Mouse (Mus musculus) forebrain, postnatal 0 days (tissue): ENCODE results near the gene Cpne7. TPM values are rescaled to one million over a fixed set of nuclear protein-coding genes. Genes with fewer than 3 reads are reported as not detected.

Source experiments
- ATAC-seq: fragments of 200-750 bp; cut with Nextera tagmentation; 2 replicates; pipeline ENCODE4 v1.8.0; 2017; ENCODE audit warnings: mild to moderate bottlenecking, moderate library complexity
- DNase-seq: peaks from one replicate; pipeline ENCODE4 v3.0.0-alpha.2; 2015
- H3K27ac ChIP-seq: fragments of 300-500 bp; sonication (generic); 2 replicates; pipeline ENCODE4 v1.5.1; 2014; ENCODE audit warnings: low read depth, mild to moderate bottlenecking, antibody characterized with exemption, low read length, moderate library complexity, mixed read lengths
- H3K27me3 ChIP-seq: fragments of 300-500 bp; sonication (generic); 2 replicates; pipeline ENCODE4 v1.6.1; 2014; ENCODE audit warnings: mild to moderate bottlenecking, low read length, mixed read lengths; ENCODE audit not compliant: insufficient read depth
- H3K36me3 ChIP-seq: fragments of 300-500 bp; sonication (generic); 2 replicates; pipeline ENCODE4 v1.6.1; 2014; ENCODE audit warnings: mild to moderate bottlenecking, moderate library complexity; ENCODE audit not compliant: insufficient read depth
- H3K4me1 ChIP-seq: fragments of 300-500 bp; sonication (generic); 2 replicates; pipeline ENCODE4 v1.6.1; 2014; ENCODE audit warnings: antibody characterized with exemption; ENCODE audit not compliant: insufficient read depth
- H3K4me2 ChIP-seq: fragments of 300-500 bp; sonication (generic); 2 replicates; pipeline ENCODE4 v1.6.1; 2014; ENCODE audit warnings: low read depth, mild to moderate bottlenecking, moderate library complexity
- H3K4me3 ChIP-seq: fragments of 300-500 bp; sonication (generic); 2 replicates; pipeline ENCODE4 v1.5.1; 2014; ENCODE audit warnings: low read depth, low read length, mixed read lengths
- H3K9ac ChIP-seq: fragments of 300-500 bp; sonication (generic); 2 replicates; pipeline ENCODE4 v1.6.1; 2014; ENCODE audit warnings: mild to moderate bottlenecking
- H3K9me3 ChIP-seq: fragments of 300-500 bp; sonication (generic); 2 replicates; pipeline ENCODE4 v1.6.1; 2016; ENCODE audit warnings: low read length
- CTCF ChIP-seq: sonication (generic); IDR thresholded peaks from 2 replicates; pipeline ENCODE4 v1.5.1; 2016; ENCODE audit warnings: antibody characterized with exemption, control low read depth, low read depth
- WGBS: fragments of 180-500 bp; shearing (Covaris S2); extraction: QIAGEN DNeasy Blood & Tissue Kit; methylation state at CpG from one replicate; pipeline ENCODE4 v1.1.7; 2014; 5-methylcytosine and 5-hydroxymethylcytosine counted together
- polyA plus RNA-seq: library from polyadenylated mRNA; unstranded; fragments of >200 nt; fragmentation: Nextera tagmentation; extraction: Ambion mirVana; gene quantifications from 2 replicates; pipeline ENCODE4 v1.2.1, GENCODE M21; 2015
- total RNA-seq: library from RNA; depleted of rRNA; stranded (reverse); fragments of >200 nt; gene quantifications from 2 replicates; pipeline ENCODE4 v1.2.3, GENCODE M21; 2014; rRNA removed

The Cpne7 gene
- total RNA-seq (30.2 and 32.6 TPM in 2 replicates), polyA plus RNA-seq (13.5 and 25.0 TPM in 2 replicates)

DNA sequence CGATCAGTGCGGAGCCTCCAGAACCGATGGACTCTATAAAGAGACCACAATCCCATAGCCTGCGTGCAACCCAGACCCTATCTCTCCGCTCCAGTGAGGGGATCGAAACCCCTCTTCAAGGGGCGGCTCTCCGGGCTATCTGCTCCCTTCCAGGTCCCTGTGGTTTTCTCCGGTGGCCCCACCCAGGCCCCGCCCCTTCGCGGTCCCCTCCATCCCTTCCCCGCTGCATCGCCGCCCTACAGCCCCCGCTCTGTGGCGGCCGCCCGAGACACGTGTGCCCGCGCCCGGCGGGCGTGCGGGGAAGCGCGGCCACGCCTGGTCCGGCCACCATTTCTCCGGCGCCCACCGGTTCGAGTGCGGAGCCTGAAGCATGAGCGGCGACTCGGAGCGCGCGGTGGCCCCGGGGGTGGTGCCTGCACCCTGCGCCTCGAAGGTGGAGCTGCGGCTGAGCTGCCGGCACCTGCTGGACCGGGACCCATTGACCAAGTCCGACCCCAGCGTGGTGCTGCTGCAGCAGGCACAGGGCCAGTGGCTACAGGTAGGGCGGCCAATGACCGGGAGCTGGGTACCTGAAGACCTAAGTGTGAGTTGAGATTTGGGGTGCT lies at the start of gene Cpne7:
Gene Cpne7, plus strand, starts transcription at position 248 of the 605 bp plus-strand sequence.
- peak within 1 kb of the TSS; percentile 75 for H3K4me2 ChIP-seq
- 1% methylated on average over 39 of the region's 51 CpGs for WGBS
- no peaks in the 10 kb centered on the region for H3K36me3 ChIP-seq
- ATAC-seq: peak; percentile 63
- H3K4me1 ChIP-seq: 0 out of 2 replicates have a peak, but pooled peaks cover 4% of the 10 kb centered on the region
- H3K27me3 ChIP-seq: peaks cover 37% of the 10 kb centered on the region
- TF ChIP-seq CTCF: no peak
- no peak within 1 kb of the TSS for H3K27ac ChIP-seq
- H3K9ac ChIP-seq: peak within 1 kb of the TSS; percentile 55
- peak within 1 kb of the TSS; percentile 49 for H3K4me3 ChIP-seq
- H3K9me3 ChIP-seq: no peaks in the 10 kb centered on the region
- no peak for DNase-seq

DNA sequence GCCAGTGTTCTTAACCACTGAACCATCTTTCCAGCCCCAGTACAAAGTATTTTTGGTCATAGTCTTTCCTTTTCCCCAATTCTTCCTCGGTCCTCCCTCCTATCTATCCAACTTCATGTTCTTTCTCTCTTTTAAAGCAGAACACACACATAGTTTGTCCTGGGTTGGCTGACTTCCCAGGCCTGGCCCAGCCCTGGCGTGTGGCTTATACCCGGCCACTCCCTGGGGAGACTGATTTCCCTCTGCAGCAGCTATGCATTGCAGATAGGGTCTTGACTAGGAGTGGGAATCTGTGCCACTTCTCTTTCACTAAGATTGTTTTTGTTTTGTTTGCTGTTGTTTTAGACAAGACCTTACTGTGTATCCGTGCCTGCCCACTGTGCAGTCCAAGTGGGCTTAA lies 46.0 kb upstream of the Cpne7 start:
- Histone ChIP-seq H3K4me2 (no peak overlapping the region), H3K4me1 (peaks cover 8% of the 10 kb centered on the region; the same call in 1 of the 2 replicates), H3K4me3 (no peak overlapping the region), H3K9ac (no peak overlapping the region), H3K36me3 (peaks cover 33% of the 10 kb centered on the region), H3K9me3 (no peaks in the 10 kb centered on the region), H3K27ac (no peak overlapping the region), H3K27me3 (no peaks in the 10 kb centered on the region)
- DNase-seq (no peak), ATAC-seq (no peak)
- WGBS: 64% methylated on average over 4 of the region's 4 CpGs
- no peak for TF ChIP-seq CTCF

DNA sequence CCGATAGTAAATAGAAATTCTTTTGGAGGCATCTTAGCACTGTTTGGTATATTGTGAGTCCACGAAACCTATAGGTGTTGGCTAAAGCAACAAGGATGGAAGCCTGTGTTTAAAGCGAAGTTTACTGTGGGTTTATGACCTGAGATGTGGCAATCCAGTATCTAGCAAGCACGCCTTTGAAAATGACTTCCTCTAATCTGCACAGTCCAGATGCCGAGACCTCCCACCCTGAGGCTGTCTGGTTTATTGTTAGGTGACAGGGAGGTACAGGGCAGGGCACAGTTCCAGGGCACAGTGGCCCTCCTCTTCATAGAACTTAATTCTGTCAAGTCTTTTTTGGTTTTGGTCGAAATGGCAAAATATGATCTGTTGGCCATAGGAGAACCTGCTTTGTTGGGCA lies 40.0 kb upstream of the Cpne7 start:
- no peak for ATAC-seq
- no peaks in the 10 kb centered on the region for H3K9me3 ChIP-seq
- no peak overlapping the region for H3K4me2 ChIP-seq
- no peaks in the 10 kb centered on the region for H3K4me1 ChIP-seq
- H3K27ac ChIP-seq: no peak overlapping the region
- peaks cover 77% of the 10 kb centered on the region for H3K36me3 ChIP-seq
- WGBS: 94% methylated on average over 6 of the region's 6 CpGs
- H3K9ac ChIP-seq: no peak overlapping the region
- no peak overlapping the region for H3K4me3 ChIP-seq
- H3K27me3 ChIP-seq: no peaks in the 10 kb centered on the region
- DNase-seq: no peak
- no peak for TF ChIP-seq CTCF

DNA sequence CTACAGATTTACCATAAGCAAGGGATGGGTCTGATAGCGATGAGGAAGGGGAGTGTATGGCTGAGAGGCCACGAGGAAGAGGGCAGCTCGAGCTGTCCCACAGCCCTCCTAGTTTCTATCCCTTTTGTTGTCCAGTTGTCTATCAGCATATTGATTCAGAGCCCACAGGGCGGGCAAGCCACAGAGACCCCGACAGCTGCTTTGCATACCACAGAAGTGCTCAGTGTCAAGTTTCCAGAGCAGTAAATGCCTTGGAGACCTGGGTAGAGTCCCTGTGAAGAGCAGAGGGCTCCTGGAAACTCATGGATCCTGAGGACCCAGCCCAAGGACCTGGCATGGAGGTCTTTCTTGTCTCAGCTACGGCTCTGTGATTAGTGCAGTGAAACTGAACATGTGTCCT lies 34.2 kb upstream of the Cpne7 start:
- peaks cover 92% of the 10 kb centered on the region for H3K36me3 ChIP-seq
- H3K4me2 ChIP-seq: no peak overlapping the region
- no peak overlapping the region for H3K27ac ChIP-seq
- no peaks in the 10 kb centered on the region for H3K9me3 ChIP-seq
- no peaks in the 10 kb centered on the region for H3K4me1 ChIP-seq
- H3K9ac ChIP-seq: no peak overlapping the region
- DNase-seq: no peak
- no peak for TF ChIP-seq CTCF
- no peak overlapping the region for H3K4me3 ChIP-seq
- ATAC-seq: no peak
- H3K27me3 ChIP-seq: no peaks in the 10 kb centered on the region
- WGBS: 84% methylated on average over 6 of the region's 6 CpGs

DNA sequence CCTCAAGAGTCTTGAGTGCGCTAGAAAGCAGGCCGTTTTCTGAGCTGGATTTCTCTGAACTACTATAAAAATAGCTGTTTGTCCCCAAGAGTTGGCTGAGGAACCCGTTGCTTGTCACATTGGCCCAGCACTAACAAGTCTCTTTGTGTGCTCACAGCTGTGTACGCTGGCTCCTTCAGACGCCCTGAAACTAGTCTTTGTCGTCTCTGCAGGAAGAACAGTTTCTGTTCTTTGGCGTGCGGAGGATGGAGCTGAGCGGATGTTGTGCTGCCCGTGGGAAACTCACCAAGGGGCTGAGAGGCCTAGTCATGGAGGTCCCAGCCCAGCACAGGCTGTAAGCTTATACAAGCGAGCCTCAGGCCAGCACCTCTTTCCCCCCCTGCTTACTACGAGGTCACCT lies 33.6 kb upstream of the Cpne7 start:
- no peak for DNase-seq
- no peak for TF ChIP-seq CTCF
- Histone ChIP-seq H3K27ac (no peak overlapping the region), H3K4me1 (no peaks in the 10 kb centered on the region), H3K4me2 (no peak overlapping the region), H3K27me3 (no peaks in the 10 kb centered on the region), H3K36me3 (peaks cover 94% of the 10 kb centered on the region), H3K9ac (no peak overlapping the region), H3K9me3 (no peaks in the 10 kb centered on the region), H3K4me3 (no peak overlapping the region)
- WGBS: 80% methylated on average over 12 of the region's 12 CpGs
- peak; percentile 76 for ATAC-seq

DNA sequence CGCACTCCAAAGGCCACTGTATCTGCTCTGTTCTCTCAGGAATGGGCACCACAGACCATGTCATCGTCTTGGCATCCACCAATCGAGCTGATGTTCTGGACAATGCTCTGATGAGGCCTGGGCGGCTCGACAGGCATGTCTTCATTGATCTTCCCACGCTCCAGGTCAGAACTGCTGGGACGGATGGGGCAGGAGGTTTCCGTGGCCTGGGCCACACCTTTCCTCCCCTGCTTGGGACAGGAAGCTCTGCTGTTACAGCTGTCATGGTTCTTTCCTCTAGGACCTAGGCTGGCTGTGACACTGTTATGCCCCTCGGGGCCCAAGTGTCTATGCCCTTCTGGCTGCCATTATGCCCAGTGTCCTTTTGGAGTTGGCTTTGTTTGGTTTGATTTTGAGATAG lies 29.9 kb upstream of the Cpne7 start:
- Histone ChIP-seq H3K9ac (no peak overlapping the region), H3K27me3 (no peaks in the 10 kb centered on the region), H3K4me2 (no peak overlapping the region), H3K9me3 (no peaks in the 10 kb centered on the region), H3K4me1 (no peaks in the 10 kb centered on the region), H3K36me3 (peaks cover 96% of the 10 kb centered on the region), H3K4me3 (no peak overlapping the region), H3K27ac (no peak overlapping the region)
- no peak for TF ChIP-seq CTCF
- ATAC-seq (no peak), DNase-seq (no peak)
- WGBS: 93% methylated on average over 9 of the region's 9 CpGs

DNA sequence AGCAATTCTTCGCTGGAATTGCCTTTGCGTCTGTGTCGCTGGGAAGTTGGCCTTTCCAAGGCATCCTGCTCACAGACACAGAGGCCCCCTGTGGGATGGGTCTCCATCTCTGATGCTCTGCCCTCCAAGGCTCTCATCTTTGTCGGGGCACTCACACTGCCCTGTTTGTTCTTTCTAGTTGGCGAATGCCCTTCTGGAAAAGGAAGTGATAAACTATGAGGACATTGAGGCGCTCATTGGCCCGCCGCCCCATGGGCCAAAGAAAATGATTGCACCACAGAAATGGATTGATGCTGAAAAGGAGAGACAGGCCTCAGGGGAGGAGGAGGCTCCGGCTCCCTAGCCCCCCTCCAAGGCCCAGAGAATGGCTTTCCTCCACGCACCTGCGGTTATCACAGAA lies 20.0 kb upstream of the Cpne7 start:
- H3K4me2 ChIP-seq: no peak overlapping the region
- ATAC-seq (peak; percentile 35; the same call in 1 of the 2 replicates), DNase-seq (no peak)
- H3K9ac ChIP-seq: no peak overlapping the region
- H3K36me3 ChIP-seq: peaks cover 41% of the 10 kb centered on the region
- no peak for TF ChIP-seq CTCF
- H3K27me3 ChIP-seq: no peaks in the 10 kb centered on the region
- no peaks in the 10 kb centered on the region for H3K9me3 ChIP-seq
- H3K4me3 ChIP-seq: no peak overlapping the region
- H3K27ac ChIP-seq: no peak overlapping the region
- 88% methylated on average over 11 of the region's 11 CpGs for WGBS
- no peaks in the 10 kb centered on the region for H3K4me1 ChIP-seq
